9 mouse cellular contexts compared by ENCODE assay signal in the genomic region with DNA sequence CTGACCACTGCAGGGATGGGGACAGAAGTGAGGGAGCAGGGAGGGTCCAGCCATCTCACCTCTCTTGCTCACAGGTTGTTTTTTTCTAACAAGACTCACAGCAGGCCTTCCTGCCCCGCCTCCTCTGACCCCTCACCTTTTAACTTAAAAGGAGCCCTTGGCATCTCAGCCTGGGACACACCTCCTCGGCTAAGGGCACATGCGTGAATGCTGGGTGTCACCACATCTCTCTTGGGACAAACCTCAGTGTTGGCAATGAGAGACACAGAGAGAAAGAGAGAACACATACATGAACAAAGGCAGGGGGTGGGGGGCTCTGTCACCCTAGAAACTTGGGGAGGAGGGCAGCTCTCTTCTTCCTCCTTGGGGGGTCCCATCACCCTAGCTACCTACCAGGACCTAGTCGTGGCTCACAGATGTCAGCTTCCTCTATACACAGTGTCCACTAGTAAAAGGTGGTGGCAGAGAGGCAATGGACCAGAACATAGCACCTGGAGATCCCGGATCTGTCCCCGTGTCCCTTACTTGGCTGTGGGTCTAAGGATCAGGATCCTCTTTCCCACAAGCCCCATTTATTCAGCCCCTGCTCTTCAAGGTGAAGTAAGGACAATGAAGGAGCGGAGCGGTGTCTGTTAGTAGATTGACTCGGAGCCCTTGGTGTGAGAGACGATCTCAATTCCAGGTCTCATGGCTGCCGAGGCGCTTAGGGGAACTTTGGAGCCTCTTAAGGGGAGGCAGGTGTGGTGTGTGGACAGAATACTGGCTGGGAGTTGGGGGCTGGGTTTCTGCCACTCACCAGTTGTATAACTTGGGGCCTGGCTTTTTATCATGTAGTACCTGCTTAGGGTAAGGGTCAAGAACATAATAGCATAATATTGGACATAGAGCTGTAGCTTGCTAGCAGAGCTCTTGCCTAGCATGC. TPM values are rescaled to one million over a fixed set of nuclear protein-coding genes. Genes with fewer than 3 reads are reported as not detected.
DNase-seq lines count a peak whose midpoint lies in the region; ATAC-seq and TF ChIP-seq lines count a peak whose summit lies in the region.
"Had no signal": no experiment of that assay in that cellular context is flagged by ENCODE, and none has a peak within 500 bp of the region (broad histone marks: within the 10 kb centered on the region; RNA-seq: fewer than 3 reads in every experiment).

No protein-coding gene starts in this region.

- H3K4me1 ChIP-seq in E14TG2a.4 (replicated peaks; ENCODE audit: low read depth, low read length): peaks cover 91% of the 10 kb centered on the region
- peaks cover 82% of the 10 kb centered on the region for H3K4me1 ChIP-seq in heart, postnatal 0 days (ENCODE audit: control insufficient read depth, insufficient read depth)
- peaks cover 93% of the 10 kb centered on the region for H3K4me1 ChIP-seq in liver, embryonic 13.5 days (replicated peaks)

- 42% methylated on average over 12 of the region's 12 CpGs for WGBS in heart, postnatal 0 days
- 61% methylated on average over 12 of the region's 12 CpGs for WGBS in liver, embryonic 13.5 days (ENCODE audit: insufficient replicate concordance)

- DNase-seq in cerebellum, adult 11 months: peak; percentile 35
- no peak for DNase-seq in heart, postnatal 0 days (ENCODE audit: low spot score)
- DNase-seq in liver, embryonic 13.5 days: no peak
- DNase-seq in right cerebral cortex, postnatal 4 days: no peak
- DNase-seq in testis, postnatal 10 days (ENCODE audit: low spot score): no peak

- H3K27ac ChIP-seq in heart, postnatal 0 days (ENCODE audit: low read depth): peak overlapping the region; percentile 96
- peak overlapping the region; percentile 93 for H3K27ac ChIP-seq in liver, embryonic 13.5 days

- ATAC-seq in cerebellum, adult (ENCODE audit: insufficient number of reproducible peaks, low FRiP score, low TSS enrichment): no peak
- ATAC-seq in heart, postnatal 0 days (ENCODE audit: insufficient read depth, low read depth): no peak
- ATAC-seq in liver, embryonic 13.5 days (ENCODE audit: low read depth): no peak
- no peak for ATAC-seq in activated CD4-positive, CD25-positive, alpha-beta regulatory T cell, adult 4 months

- H3K27me3 ChIP-seq in E14TG2a.4 (ENCODE audit: insufficient read depth, low read length): peaks cover 23% of the 10 kb centered on the region
- H3K27me3 ChIP-seq in heart, postnatal 0 days (ENCODE audit: control insufficient read depth, insufficient read depth, low read length): no peaks in the 10 kb centered on the region
- no peaks in the 10 kb centered on the region for H3K27me3 ChIP-seq in liver, embryonic 13.5 days

- peak overlapping the region; percentile 20 for H3K4me3 ChIP-seq in E14TG2a.4 (replicated peaks; ENCODE audit: low read length)
- no peak overlapping the region; the same call in 1 of the 2 replicates for H3K4me3 ChIP-seq in heart, postnatal 0 days (ENCODE audit: low read depth, low read length)
- H3K4me3 ChIP-seq in liver, embryonic 13.5 days (replicated peaks): no peak overlapping the region

- no peak for TF ChIP-seq CTCF in E14TG2a.4 (conservative IDR thresholded peaks at IDR 0.05; ENCODE audit: low read length)
- TF ChIP-seq CTCF in heart, postnatal 0 days (IDR thresholded peaks at IDR 0.05; ENCODE audit: low read depth): no peak

- 0 out of 2 replicates have a peak overlapping the region, but pooled peaks have one; percentile 3 for H3K9ac ChIP-seq in heart, postnatal 0 days (replicated peaks; ENCODE audit: low read depth, low read length)
- peak overlapping the region; percentile 13 for H3K9ac ChIP-seq in liver, embryonic 13.5 days

- no peaks in the 10 kb centered on the region for H3K9me3 ChIP-seq in E14TG2a.4 (ENCODE audit: low read length)
- no peaks in the 10 kb centered on the region for H3K9me3 ChIP-seq in heart, postnatal 0 days (replicated peaks; ENCODE audit: control insufficient read depth, low read length)
- H3K9me3 ChIP-seq in liver, embryonic 13.5 days (replicated peaks): no peaks in the 10 kb centered on the region

- no peak for TF ChIP-seq EP300 in heart, postnatal 0 days (IDR thresholded peaks at IDR 0.05; ENCODE audit: low read depth)

- H3K36me3 ChIP-seq in E14TG2a.4 (ENCODE audit: insufficient read depth, low read length): no peaks in the 10 kb centered on the region
- H3K36me3 ChIP-seq in heart, postnatal 0 days (replicated peaks; ENCODE audit: control insufficient read depth, insufficient read depth, low read length): no peaks in the 10 kb centered on the region
- H3K36me3 ChIP-seq in liver, embryonic 13.5 days: no peaks in the 10 kb centered on the region; the same call in 1 of the 2 replicates

- peak overlapping the region; percentile 59 for H3K4me2 ChIP-seq in heart, postnatal 0 days (ENCODE audit: low read depth, low read length)
- H3K4me2 ChIP-seq in liver, embryonic 13.5 days: peak overlapping the region; percentile 69

RNA-seq across cellular contexts. Expression of a gene that starts 5.8 kb away (rescaled TPM):
- total RNA-seq in heart, postnatal 0 days (2014; rRNA removed; ENCODE audit: low replicate concordance): 188 and 234 TPM in 2 replicates
- polyA plus RNA-seq in heart, postnatal 0 days (2015; fragmentation: Nextera tagmentation; extraction: Ambion mirVana): 40.8 and 44.0 TPM in 2 replicates
- 8.8 and 9.8 TPM in 2 replicates for polyA plus RNA-seq in liver, embryonic 13.5 days (2015; fragmentation: Nextera tagmentation; extraction: Ambion mirVana)
- polyA plus RNA-seq in activated CD4-positive, CD25-positive, alpha-beta regulatory T cell, adult 4 months (2017; shearing (Covaris generic)): 1 to 10 TPM; 1.4 to 3.5 TPM

RNA-seq across cellular contexts. Expression of a gene that starts 17.0 kb away (rescaled TPM):
- 39.9 and 48.0 TPM in 2 replicates for total RNA-seq in heart, postnatal 0 days (2014; rRNA removed; ENCODE audit: low replicate concordance)
- polyA plus RNA-seq in heart, postnatal 0 days (2015; fragmentation: Nextera tagmentation; extraction: Ambion mirVana): 21.9 and 23.3 TPM in 2 replicates
- 27.6 and 36.0 TPM in 2 replicates for polyA plus RNA-seq in liver, embryonic 13.5 days (2015; fragmentation: Nextera tagmentation; extraction: Ambion mirVana)
- polyA plus RNA-seq in activated CD4-positive, CD25-positive, alpha-beta regulatory T cell, adult 4 months (2017; shearing (Covaris generic)): 10 to 100 TPM; 19.1 to 27.9 TPM

RNA-seq across cellular contexts. Expression of a gene that starts 28.9 kb away (rescaled TPM):
- total RNA-seq in heart, postnatal 0 days (2014; rRNA removed; ENCODE audit: low replicate concordance): 21.0 and 24.3 TPM in 2 replicates
- 10.2 and 10.7 TPM in 2 replicates for polyA plus RNA-seq in heart, postnatal 0 days (2015; fragmentation: Nextera tagmentation; extraction: Ambion mirVana)
- polyA plus RNA-seq in liver, embryonic 13.5 days (2015; fragmentation: Nextera tagmentation; extraction: Ambion mirVana): 0.59 and 1.0 TPM in 2 replicates
- polyA plus RNA-seq in activated CD4-positive, CD25-positive, alpha-beta regulatory T cell, adult 4 months (2017; shearing (Covaris generic)): 1 to 10 TPM; 2.9 to 5.4 TPM

RNA-seq across cellular contexts. Expression of a gene that starts 45.1 kb away (rescaled TPM):
- 0.23 TPM in 1 of 2 replicates, not detected in the other for total RNA-seq in heart, postnatal 0 days (2014; rRNA removed; ENCODE audit: low replicate concordance)
- not detected in 2 replicates for polyA plus RNA-seq in heart, postnatal 0 days (2015; fragmentation: Nextera tagmentation; extraction: Ambion mirVana)
- not detected in 2 replicates for polyA plus RNA-seq in liver, embryonic 13.5 days (2015; fragmentation: Nextera tagmentation; extraction: Ambion mirVana)
- polyA plus RNA-seq in activated CD4-positive, CD25-positive, alpha-beta regulatory T cell, adult 4 months (2017; shearing (Covaris generic)): not detected
- total RNA-seq: common myeloid progenitor, adult 5-6 weeks had no signal

RNA-seq across cellular contexts. Expression of a gene that starts 49.1 kb away (rescaled TPM):
- 47.4 and 54.6 TPM in 2 replicates for total RNA-seq in heart, postnatal 0 days (2014; rRNA removed; ENCODE audit: low replicate concordance)
- 11.3 and 12.6 TPM in 2 replicates for polyA plus RNA-seq in heart, postnatal 0 days (2015; fragmentation: Nextera tagmentation; extraction: Ambion mirVana)
- 6.8 and 6.9 TPM in 2 replicates for polyA plus RNA-seq in liver, embryonic 13.5 days (2015; fragmentation: Nextera tagmentation; extraction: Ambion mirVana)
- polyA plus RNA-seq in activated CD4-positive, CD25-positive, alpha-beta regulatory T cell, adult 4 months (2017; shearing (Covaris generic)): 10 to 100 TPM; 19.9 to 22.0 TPM
